Mouse (Mus musculus) heart, embryonic 13.5 days (tissue): Measurements from ENCODE around the gene Ptpra. TPM values are rescaled to one million over a fixed set of nuclear protein-coding genes. Genes with fewer than 3 reads are reported as not detected.
A peak's percentile ranks its signal among the peaks of the same experiment; 100 is the strongest.

Experiments used
- ATAC-seq: fragments of 200-750 bp; cut with Nextera tagmentation; 2 replicates; pipeline ENCODE4 v1.8.0; 2017; ENCODE audit warnings: moderate TSS enrichment; ENCODE audit not compliant: insufficient number of reproducible peaks, low FRiP score, low TSS enrichment; ENCODE audit errors: extremely low read depth
- H3K27ac ChIP-seq: fragments of 300-500 bp; sonication (generic); replicated peaks from 2 replicates; pipeline ENCODE4 v1.5.1; 2015; ENCODE audit warnings: moderate library complexity, mild to moderate bottlenecking, inconsistent platforms
- H3K27me3 ChIP-seq: fragments of 300-500 bp; sonication (generic); replicated peaks from 2 replicates; pipeline ENCODE4 v1.6.1; 2015; ENCODE audit warnings: mild to moderate bottlenecking, inconsistent platforms
- H3K36me3 ChIP-seq: fragments of 300-500 bp; sonication (generic); 2 replicates; pipeline ENCODE4 v1.6.1; 2015; ENCODE audit warnings: mild to moderate bottlenecking, inconsistent platforms
- H3K4me1 ChIP-seq: fragments of 300-500 bp; sonication (generic); 2 replicates; pipeline ENCODE4 v1.6.1; 2015; ENCODE audit warnings: inconsistent platforms
- H3K4me2 ChIP-seq: fragments of 300-500 bp; sonication (generic); 2 replicates; pipeline ENCODE4 v1.6.1; 2015; ENCODE audit warnings: inconsistent platforms, mild to moderate bottlenecking, moderate library complexity
- H3K4me3 ChIP-seq: fragments of 300-500 bp; sonication (generic); 2 replicates; pipeline ENCODE4 v1.5.1; 2015; ENCODE audit warnings: moderate library complexity, mild to moderate bottlenecking, inconsistent platforms
- H3K9ac ChIP-seq: fragments of 300-500 bp; sonication (generic); 2 replicates; pipeline ENCODE4 v1.6.1; 2015; ENCODE audit warnings: inconsistent platforms, mild to moderate bottlenecking, moderate library complexity
- H3K9me3 ChIP-seq: fragments of 300-500 bp; sonication (generic); 2 replicates; pipeline ENCODE4 v1.6.1; 2016; ENCODE audit warnings: inconsistent platforms
- WGBS: fragments of 180-500 bp; shearing (Covaris S2); methylation state at CpG from one replicate; pipeline ENCODE4 v1.1.7; 2015; ENCODE audit warnings: mixed read lengths; 5-methylcytosine and 5-hydroxymethylcytosine counted together
- polyA plus RNA-seq: library from polyadenylated mRNA; unstranded; fragments of >200 nt; fragmentation: Nextera tagmentation; extraction: Ambion mirVana; gene quantifications from 2 replicates; pipeline ENCODE4 v1.2.1, GENCODE M21; 2015

Ptpra gene
- polyA plus RNA-seq, 1 experiment from 2014 or later, result 64.0 TPM

GRCm38 (mm10) chr2:130528457-130528856 is 78.4 kb downstream of the Ptpra start:
- WGBS, result 83% methylated on average over 6 of the region's 6 CpGs
- Histone ChIP-seq H3K9ac (no peak overlapping the region), H3K4me2 (no peak overlapping the region), H3K36me3 (peaks cover 80% of the 10 kb centered on the region), H3K4me3 (no peak overlapping the region), H3K9me3 (no peaks in the 10 kb centered on the region), H3K27ac (no peak overlapping the region), H3K27me3 (no peaks in the 10 kb centered on the region), H3K4me1 (peaks cover 5% of the 10 kb centered on the region)
- ATAC-seq, result no peak

GRCm38 (mm10) chr2:130529290-130529689 is 79.2 kb downstream of the Ptpra start:
- no peak for ATAC-seq
- H3K4me1 ChIP-seq, result peaks cover 5% of the 10 kb centered on the region
- 86% methylated on average over 2 of the region's 2 CpGs for WGBS
- H3K9ac ChIP-seq, result no peak overlapping the region
- H3K9me3 ChIP-seq, result no peaks in the 10 kb centered on the region
- no peaks in the 10 kb centered on the region for H3K27me3 ChIP-seq
- no peak overlapping the region for H3K27ac ChIP-seq
- H3K4me3 ChIP-seq, result no peak overlapping the region
- H3K4me2 ChIP-seq, result no peak overlapping the region
- H3K36me3 ChIP-seq, result peaks cover 80% of the 10 kb centered on the region

GRCm38 (mm10) chr2:130529925-130530324 is 79.8 kb downstream of the Ptpra start:
- Histone ChIP-seq H3K9me3 (no peaks in the 10 kb centered on the region), H3K36me3 (peaks cover 82% of the 10 kb centered on the region), H3K4me1 (peaks cover 5% of the 10 kb centered on the region), H3K4me2 (no peak overlapping the region), H3K27ac (no peak overlapping the region), H3K9ac (no peak overlapping the region), H3K27me3 (no peaks in the 10 kb centered on the region), H3K4me3 (no peak overlapping the region)
- ATAC-seq, result no peak
- 88% methylated on average over 7 of the region's 7 CpGs for WGBS

- H3K4me3 ChIP-seq, result no peak overlapping the region
- H3K36me3 ChIP-seq, result peaks cover 82% of the 10 kb centered on the region
- H3K9me3 ChIP-seq, result no peaks in the 10 kb centered on the region
- no peaks in the 10 kb centered on the region for H3K27me3 ChIP-seq
- H3K4me1 ChIP-seq, result peaks cover 5% of the 10 kb centered on the region
- H3K27ac ChIP-seq, result no peak overlapping the region
- WGBS, result 82% methylated on average over 2 of the region's 2 CpGs
- ATAC-seq, result no peak
- no peak overlapping the region for H3K4me2 ChIP-seq
- H3K9ac ChIP-seq, result no peak overlapping the region
Observed at GRCm38 (mm10) chr2:130532201-130532600, 82.1 kb downstream of the Ptpra start.

- no peaks in the 10 kb centered on the region for H3K4me1 ChIP-seq
- no peak overlapping the region for H3K9ac ChIP-seq
- H3K36me3 ChIP-seq, result peaks cover 89% of the 10 kb centered on the region
- no peak overlapping the region for H3K4me3 ChIP-seq
- 83% methylated on average over 6 of the region's 6 CpGs for WGBS
- H3K27me3 ChIP-seq, result no peaks in the 10 kb centered on the region
- no peak for ATAC-seq
- no peak overlapping the region for H3K27ac ChIP-seq
- H3K4me2 ChIP-seq, result no peak overlapping the region
- no peaks in the 10 kb centered on the region for H3K9me3 ChIP-seq
Observed at GRCm38 (mm10) chr2:130535017-130535416, 84.9 kb downstream of the Ptpra start.

GRCm38 (mm10) chr2:130536890-130537289 is 86.8 kb downstream of the Ptpra start:
- peaks cover 95% of the 10 kb centered on the region for H3K36me3 ChIP-seq

GRCm38 (mm10) chr2:130538876-130539546 is 88.9 kb downstream of the Ptpra start:
- no peaks in the 10 kb centered on the region for H3K4me1 ChIP-seq
- WGBS, result 87% methylated on average over 8 of the region's 8 CpGs
- no peak overlapping the region for H3K4me3 ChIP-seq
- H3K4me2 ChIP-seq, result no peak overlapping the region
- no peaks in the 10 kb centered on the region for H3K9me3 ChIP-seq
- H3K27ac ChIP-seq, result no peak overlapping the region
- ATAC-seq, result no peak
- no peak overlapping the region for H3K9ac ChIP-seq
- no peaks in the 10 kb centered on the region for H3K27me3 ChIP-seq
- H3K36me3 ChIP-seq, result peaks cover 96% of the 10 kb centered on the region

More at GRCm38 (mm10) chr2:130536890-130537289, 86.8 kb downstream of the Ptpra start:
- H3K9ac ChIP-seq, result no peak overlapping the region
- WGBS, result 72% methylated on average over 3 of the region's 3 CpGs
- no peak overlapping the region for H3K4me2 ChIP-seq
- no peaks in the 10 kb centered on the region for H3K4me1 ChIP-seq
- no peak overlapping the region for H3K27ac ChIP-seq
- H3K4me3 ChIP-seq, result no peak overlapping the region
- no peaks in the 10 kb centered on the region for H3K27me3 ChIP-seq
- no peak for ATAC-seq
- no peaks in the 10 kb centered on the region for H3K9me3 ChIP-seq

GRCm38 (mm10) chr2:130540266-130540665 is 90.2 kb downstream of the Ptpra start:
- H3K36me3 ChIP-seq, result peaks cover 96% of the 10 kb centered on the region
- no peak overlapping the region for H3K4me2 ChIP-seq
- H3K9ac ChIP-seq, result no peak overlapping the region
- no peak for ATAC-seq
- 88% methylated on average over 9 of the region's 9 CpGs for WGBS
- no peak overlapping the region for H3K27ac ChIP-seq
- H3K27me3 ChIP-seq, result no peaks in the 10 kb centered on the region
- H3K9me3 ChIP-seq, result no peaks in the 10 kb centered on the region
- no peaks in the 10 kb centered on the region for H3K4me1 ChIP-seq
- H3K4me3 ChIP-seq, result no peak overlapping the region

GRCm38 (mm10) chr2:130546957-130547356 is 96.9 kb downstream of the Ptpra start:
- Histone ChIP-seq H3K4me2 (no peak overlapping the region), H3K9me3 (no peaks in the 10 kb centered on the region), H3K4me3 (no peak overlapping the region), H3K27me3 (no peaks in the 10 kb centered on the region), H3K9ac (no peak overlapping the region), H3K36me3 (peaks cover 100% of the 10 kb centered on the region), H3K4me1 (peaks cover 8% of the 10 kb centered on the region; the same call in 1 of the 2 replicates), H3K27ac (no peak overlapping the region; the same call in 1 of the 2 replicates)
- WGBS, result 60% methylated on average over 8 of the region's 8 CpGs
- ATAC-seq, result peak; percentile 45; the same call in 1 of the 2 replicates

GRCm38 (mm10) chr2:130554841-130555240 is 104.8 kb downstream of the Ptpra start:
- Histone ChIP-seq H3K4me3 (no peak overlapping the region), H3K9me3 (no peaks in the 10 kb centered on the region), H3K36me3 (peaks cover 91% of the 10 kb centered on the region), H3K4me1 (no peaks in the 10 kb centered on the region), H3K27me3 (no peaks in the 10 kb centered on the region), H3K9ac (no peak overlapping the region), H3K4me2 (no peak overlapping the region), H3K27ac (no peak overlapping the region)
- 87% methylated on average over 7 of the region's 7 CpGs for WGBS
- ATAC-seq, result no peak

GRCm38 (mm10) chr2:130556292-130556691 is 106.2 kb downstream of the Ptpra start:
- Histone ChIP-seq H3K4me3 (no peak overlapping the region), H3K4me2 (no peak overlapping the region), H3K9ac (no peak overlapping the region), H3K9me3 (no peaks in the 10 kb centered on the region), H3K27ac (no peak overlapping the region), H3K27me3 (no peaks in the 10 kb centered on the region), H3K36me3 (peaks cover 80% of the 10 kb centered on the region), H3K4me1 (no peaks in the 10 kb centered on the region)
- WGBS, result 86% methylated on average over 1 of the region's 1 CpGs
- no peak for ATAC-seq

- Histone ChIP-seq H3K9me3 (no peaks in the 10 kb centered on the region), H3K36me3 (peaks cover 68% of the 10 kb centered on the region), H3K4me1 (peaks cover under 1% of the 10 kb centered on the region; the same call in 1 of the 2 replicates), H3K4me2 (no peak overlapping the region), H3K27me3 (no peaks in the 10 kb centered on the region), H3K4me3 (no peak overlapping the region), H3K9ac (no peak overlapping the region), H3K27ac (no peak overlapping the region)
- WGBS, result 95% methylated on average over 2 of the region's 2 CpGs
- no peak for ATAC-seq
Observed at GRCm38 (mm10) chr2:130557462-130557861, 107.4 kb downstream of the Ptpra start.
